Mouse (Mus musculus) stomach, embryonic 15.5 days (tissue): ENCODE results near the gene Hoxa4. TPM values are rescaled to one million over a fixed set of nuclear protein-coding genes. Genes with fewer than 3 reads are reported as not detected.

Source experiments
- ATAC-seq: fragments of 200-750 bp; cut with Nextera tagmentation; 2 replicates; pipeline ENCODE4 v1.8.0; 2017; ENCODE audit warnings: low read depth, moderate number of reproducible peaks, moderate TSS enrichment; ENCODE audit not compliant: insufficient read depth, low FRiP score
- H3K27ac ChIP-seq: fragments of 300-500 bp; sonication (generic); 2 replicates; pipeline ENCODE4 v1.5.1; 2015; ENCODE audit warnings: mild to moderate bottlenecking, inconsistent platforms
- H3K27me3 ChIP-seq: fragments of 300-500 bp; sonication (generic); replicated peaks from 2 replicates; pipeline ENCODE4 v1.6.1; 2015; ENCODE audit warnings: inconsistent platforms
- H3K36me3 ChIP-seq: fragments of 300-500 bp; sonication (generic); 2 replicates; pipeline ENCODE4 v1.6.1; 2015; ENCODE audit warnings: inconsistent platforms
- H3K4me1 ChIP-seq: fragments of 300-500 bp; sonication (generic); 2 replicates; pipeline ENCODE4 v1.6.1; 2015; ENCODE audit warnings: inconsistent platforms
- H3K4me2 ChIP-seq: fragments of 300-500 bp; sonication (generic); 2 replicates; pipeline ENCODE4 v1.6.1; 2015; ENCODE audit warnings: mild to moderate bottlenecking, inconsistent platforms
- H3K4me3 ChIP-seq: fragments of 300-500 bp; sonication (generic); replicated peaks from 2 replicates; pipeline ENCODE4 v1.5.1; 2015; ENCODE audit warnings: inconsistent platforms
- H3K9ac ChIP-seq: fragments of 300-500 bp; sonication (generic); 2 replicates; pipeline ENCODE4 v1.6.1; 2015; ENCODE audit warnings: inconsistent platforms
- H3K9me3 ChIP-seq: fragments of 300-500 bp; sonication (generic); 2 replicates; pipeline ENCODE4 v1.6.1; 2016; ENCODE audit warnings: inconsistent platforms
- WGBS: fragments of 180-500 bp; shearing (Covaris S2); methylation state at CpG from one replicate; pipeline ENCODE4 v1.1.7; 2015; 5-methylcytosine and 5-hydroxymethylcytosine counted together
- polyA plus RNA-seq: library from polyadenylated mRNA; unstranded; fragments of >200 nt; fragmentation: Nextera tagmentation; extraction: Ambion mirVana; gene quantifications from 2 replicates; pipeline ENCODE4 v1.2.1, GENCODE M21; 2015

Hoxa4 gene
- polyA plus RNA-seq, 1 experiment from 2014 or later: 4.4 TPM

- Histone ChIP-seq H3K36me3 (no peaks in the 10 kb centered on the region), H3K27ac (no peak overlapping the region), H3K4me3 (0 out of 2 replicates have a peak overlapping the region, but pooled peaks have one; percentile 10), H3K4me2 (no peak overlapping the region), H3K9me3 (no peaks in the 10 kb centered on the region), H3K4me1 (0 out of 2 replicates have a peak, but pooled peaks cover 2% of the 10 kb centered on the region), H3K9ac (no peak overlapping the region), H3K27me3 (peaks cover 93% of the 10 kb centered on the region)
- 2% methylated on average over 65 of the region's 68 CpGs for WGBS
- ATAC-seq: no peak
Measured at GRCm38 (mm10) chr6:52234428-52235140, 43.0 kb upstream of the Hoxa4 start.

- Histone ChIP-seq H3K9me3 (no peaks in the 10 kb centered on the region), H3K36me3 (no peaks in the 10 kb centered on the region), H3K27ac (no peak overlapping the region), H3K4me2 (no peak overlapping the region), H3K27me3 (peaks cover 95% of the 10 kb centered on the region), H3K4me3 (0 out of 2 replicates have a peak overlapping the region, but pooled peaks have one; percentile 10), H3K9ac (no peak overlapping the region), H3K4me1 (0 out of 2 replicates have a peak, but pooled peaks cover 6% of the 10 kb centered on the region)
- no peak for ATAC-seq
- 1% methylated on average over 70 of the region's 70 CpGs for WGBS
Measured at GRCm38 (mm10) chr6:52233546-52234427, 42.2 kb upstream of the Hoxa4 start.

GRCm38 (mm10) chr6:52232984-52233545, 41.5 kb upstream of the Hoxa4 start:
- no peaks in the 10 kb centered on the region for H3K9me3 ChIP-seq
- no peak overlapping the region for H3K27ac ChIP-seq
- peaks cover 94% of the 10 kb centered on the region for H3K27me3 ChIP-seq
- no peak overlapping the region for H3K4me3 ChIP-seq
- no peak overlapping the region for H3K4me2 ChIP-seq
- WGBS: 3% methylated on average over 23 of the region's 23 CpGs
- no peaks in the 10 kb centered on the region for H3K36me3 ChIP-seq
- no peak overlapping the region for H3K9ac ChIP-seq
- H3K4me1 ChIP-seq: 0 out of 2 replicates have a peak, but pooled peaks cover 6% of the 10 kb centered on the region
- no peak for ATAC-seq

- Histone ChIP-seq H3K9me3 (no peaks in the 10 kb centered on the region), H3K4me1 (0 out of 2 replicates have a peak, but pooled peaks cover 6% of the 10 kb centered on the region), H3K27me3 (peaks cover 93% of the 10 kb centered on the region), H3K4me2 (no peak overlapping the region), H3K4me3 (no peak overlapping the region), H3K9ac (no peak overlapping the region), H3K36me3 (no peaks in the 10 kb centered on the region), H3K27ac (no peak overlapping the region)
- under 1% methylated on average over 18 of the region's 18 CpGs for WGBS
- ATAC-seq: no peak
Measured at GRCm38 (mm10) chr6:52232568-52232965, 41.0 kb upstream of the Hoxa4 start.

GRCm38 (mm10) chr6:52231885-52232567, 40.5 kb upstream of the Hoxa4 start:
- no peak for ATAC-seq
- Histone ChIP-seq H3K9me3 (no peaks in the 10 kb centered on the region), H3K36me3 (no peaks in the 10 kb centered on the region), H3K27ac (no peak overlapping the region), H3K9ac (no peak overlapping the region), H3K27me3 (peaks cover 93% of the 10 kb centered on the region), H3K4me2 (no peak overlapping the region), H3K4me3 (no peak overlapping the region), H3K4me1 (0 out of 2 replicates have a peak, but pooled peaks cover 6% of the 10 kb centered on the region)
- WGBS: 1% methylated on average over 18 of the region's 18 CpGs

- Histone ChIP-seq H3K27ac (no peak within 1 kb of the TSS), H3K4me3 (no peak within 1 kb of the TSS), H3K4me2 (no peak within 1 kb of the TSS), H3K4me1 (peaks cover 8% of the 10 kb centered on the region; the same call in 1 of the 2 replicates), H3K9ac (no peak within 1 kb of the TSS), H3K27me3 (peaks cover 93% of the 10 kb centered on the region), H3K9me3 (no peaks in the 10 kb centered on the region), H3K36me3 (no peaks in the 10 kb centered on the region)
- ATAC-seq: no peak
- WGBS: 3% methylated on average over 22 of the region's 36 CpGs
Measured at GRCm38 (mm10) chr6:52230516-52231165, 39.1 kb upstream of the Hoxa4 start, which contains the start of gene Hoxa9. Gene Hoxa9 (minus strand): TSS chr6:52231089.

- Histone ChIP-seq H3K27me3 (peaks cover 93% of the 10 kb centered on the region), H3K4me1 (peaks cover 15% of the 10 kb centered on the region; the same call in 1 of the 2 replicates), H3K9ac (no peak overlapping the region), H3K27ac (no peak overlapping the region), H3K9me3 (no peaks in the 10 kb centered on the region), H3K4me3 (no peak overlapping the region), H3K36me3 (no peaks in the 10 kb centered on the region), H3K4me2 (no peak overlapping the region)
- 2% methylated on average over 44 of the region's 44 CpGs for WGBS
- no peak for ATAC-seq
Measured at GRCm38 (mm10) chr6:52229558-52230416, 38.2 kb upstream of the Hoxa4 start.

- no peaks in the 10 kb centered on the region for H3K9me3 ChIP-seq
- H3K4me2 ChIP-seq: no peak overlapping the region
- no peak overlapping the region for H3K9ac ChIP-seq
- H3K27ac ChIP-seq: no peak overlapping the region
- H3K36me3 ChIP-seq: no peaks in the 10 kb centered on the region
- 2% methylated on average over 38 of the region's 38 CpGs for WGBS
- ATAC-seq: no peak
- H3K27me3 ChIP-seq: peaks cover 93% of the 10 kb centered on the region
- H3K4me1 ChIP-seq: peaks cover 15% of the 10 kb centered on the region; the same call in 1 of the 2 replicates
- no peak overlapping the region for H3K4me3 ChIP-seq
Measured at GRCm38 (mm10) chr6:52228475-52229465, 37.2 kb upstream of the Hoxa4 start.

GRCm38 (mm10) chr6:52227470-52228222, 36.1 kb upstream of the Hoxa4 start:
- WGBS: 9% methylated on average over 11 of the region's 11 CpGs
- Histone ChIP-seq H3K36me3 (no peaks in the 10 kb centered on the region), H3K27ac (no peak overlapping the region), H3K27me3 (peaks cover 91% of the 10 kb centered on the region), H3K4me2 (no peak overlapping the region), H3K4me1 (peaks cover 15% of the 10 kb centered on the region; the same call in 1 of the 2 replicates), H3K9me3 (no peaks in the 10 kb centered on the region), H3K9ac (no peak overlapping the region), H3K4me3 (no peak overlapping the region)
- no peak for ATAC-seq
